Mouse (Mus musculus) forebrain, embryonic 16.5 days (tissue): ENCODE results near the gene Gtsf1l. TPM values are rescaled to one million over a fixed set of nuclear protein-coding genes. Genes with fewer than 3 reads are reported as not detected.

Experiments used
- ATAC-seq: fragments of 200-750 bp; cut with Nextera tagmentation; 2 replicates; pipeline ENCODE4 v1.8.0; 2017; ENCODE audit warnings: mild to moderate bottlenecking, moderate library complexity
- H3K27ac ChIP-seq: fragments of 300-500 bp; sonication (generic); 2 replicates; pipeline ENCODE4 v1.5.1; 2014; ENCODE audit warnings: low read length, control low read depth
- H3K27me3 ChIP-seq: fragments of 300-500 bp; sonication (generic); replicated peaks from 2 replicates; pipeline ENCODE4 v1.6.1; 2014; ENCODE audit warnings: low read length; ENCODE audit not compliant: control insufficient read depth, insufficient read depth
- H3K36me3 ChIP-seq: fragments of 300-500 bp; sonication (generic); 2 replicates; pipeline ENCODE4 v1.6.1; 2014; ENCODE audit not compliant: control insufficient read depth, insufficient read depth
- H3K4me1 ChIP-seq: fragments of 300-500 bp; sonication (generic); replicated peaks from 2 replicates; pipeline ENCODE4 v1.6.1; 2014; ENCODE audit warnings: low read length; ENCODE audit not compliant: control insufficient read depth, insufficient read depth
- H3K4me2 ChIP-seq: fragments of 300-500 bp; sonication (generic); 2 replicates; pipeline ENCODE4 v1.6.1; 2014; ENCODE audit warnings: mild to moderate bottlenecking, low read length, control low read depth
- H3K4me3 ChIP-seq: fragments of 300-500 bp; sonication (generic); replicated peaks from 2 replicates; pipeline ENCODE4 v1.5.1; 2014; ENCODE audit warnings: mild to moderate bottlenecking, low read length, control low read depth
- H3K9ac ChIP-seq: fragments of 300-500 bp; sonication (generic); replicated peaks from 2 replicates; pipeline ENCODE4 v1.6.1; 2014; ENCODE audit warnings: low read depth, low read length, control low read depth
- H3K9me3 ChIP-seq: fragments of 300-500 bp; sonication (generic); 2 replicates; pipeline ENCODE4 v1.6.1; 2016; ENCODE audit warnings: low read length; ENCODE audit not compliant: control insufficient read depth
- WGBS: fragments of 180-500 bp; shearing (Covaris S2); extraction: QIAGEN DNeasy Blood & Tissue Kit; methylation state at CpG from one replicate; pipeline ENCODE4 v1.1.7; 2014; 5-methylcytosine and 5-hydroxymethylcytosine counted together
- polyA plus RNA-seq: library from polyadenylated mRNA; unstranded; fragments of >200 nt; fragmentation: Nextera tagmentation; extraction: Ambion mirVana; gene quantifications from 2 replicates; pipeline ENCODE4 v1.2.1, GENCODE M21; 2015

Gtsf1l gene
- not detected in 2 replicates for polyA plus RNA-seq

- Histone ChIP-seq H3K4me2 (no peak within 1 kb of the TSS), H3K4me3 (no peak within 1 kb of the TSS), H3K9me3 (no peaks in the 10 kb centered on the region), H3K27me3 (no peaks in the 10 kb centered on the region), H3K36me3 (no peaks in the 10 kb centered on the region), H3K4me1 (no peaks in the 10 kb centered on the region), H3K9ac (no peak within 1 kb of the TSS), H3K27ac (no peak within 1 kb of the TSS)
- 80% methylated on average over 9 of the region's 9 CpGs for WGBS
- ATAC-seq, result no peak
These were observed at the start of gene Gtsf1l for GRCm38 (mm10) chr2:163087728-163088127. Gene Gtsf1l, minus strand, starts transcription at chr2:163087855.

GRCm38 (mm10) chr2:163136996-163137395, 49.3 kb upstream of the Gtsf1l start:
- no peak overlapping the region for H3K9ac ChIP-seq
- H3K4me3 ChIP-seq, result no peak overlapping the region
- H3K9me3 ChIP-seq, result peaks cover 5% of the 10 kb centered on the region; the same call in 1 of the 2 replicates
- H3K36me3 ChIP-seq, result no peaks in the 10 kb centered on the region
- H3K4me1 ChIP-seq, result peaks cover 9% of the 10 kb centered on the region; the same call in 1 of the 2 replicates
- no peak overlapping the region for H3K4me2 ChIP-seq
- no peak for ATAC-seq
- no peaks in the 10 kb centered on the region for H3K27me3 ChIP-seq
- H3K27ac ChIP-seq, result no peak overlapping the region

- Histone ChIP-seq H3K27ac (no peak overlapping the region), H3K4me3 (no peak overlapping the region), H3K27me3 (peaks cover 4% of the 10 kb centered on the region; the same call in 1 of the 2 replicates), H3K36me3 (no peaks in the 10 kb centered on the region), H3K4me2 (no peak overlapping the region), H3K4me1 (peaks cover 9% of the 10 kb centered on the region; the same call in 1 of the 2 replicates), H3K9ac (no peak overlapping the region), H3K9me3 (peaks cover 5% of the 10 kb centered on the region; the same call in 1 of the 2 replicates)
- no peak for ATAC-seq
- 33% methylated on average over 6 of the region's 6 CpGs for WGBS
These were observed 48.3 kb upstream of the Gtsf1l start for GRCm38 (mm10) chr2:163135931-163136330.

- no peak overlapping the region for H3K9ac ChIP-seq
These were observed 44.7 kb upstream of the Gtsf1l start for GRCm38 (mm10) chr2:163132314-163132713.

GRCm38 (mm10) chr2:163130837-163131236, 43.2 kb upstream of the Gtsf1l start:
- 76% methylated on average over 5 of the region's 5 CpGs for WGBS
- ATAC-seq, result no peak
- H3K36me3 ChIP-seq, result no peaks in the 10 kb centered on the region

More at GRCm38 (mm10) chr2:163132314-163132713, 44.7 kb upstream of the Gtsf1l start:
- Histone ChIP-seq H3K4me3 (no peak overlapping the region), H3K36me3 (no peaks in the 10 kb centered on the region), H3K4me2 (no peak overlapping the region), H3K9me3 (peaks cover 2% of the 10 kb centered on the region; the same call in 1 of the 2 replicates), H3K27me3 (peaks cover 8% of the 10 kb centered on the region; the same call in 1 of the 2 replicates), H3K4me1 (no peaks in the 10 kb centered on the region), H3K27ac (no peak overlapping the region)
- 72% methylated on average over 5 of the region's 5 CpGs for WGBS
- no peak for ATAC-seq

GRCm38 (mm10) chr2:163123496-163123895, 35.8 kb upstream of the Gtsf1l start:
- H3K9ac ChIP-seq, result no peak overlapping the region
- H3K9me3 ChIP-seq, result peaks cover 3% of the 10 kb centered on the region; the same call in 1 of the 2 replicates
- no peak overlapping the region for H3K4me3 ChIP-seq
- no peak for ATAC-seq
- H3K4me1 ChIP-seq, result peaks cover 4% of the 10 kb centered on the region; the same call in 1 of the 2 replicates
- H3K4me2 ChIP-seq, result no peak overlapping the region
- H3K27ac ChIP-seq, result no peak overlapping the region
- peaks cover 11% of the 10 kb centered on the region for H3K27me3 ChIP-seq
- whole genome bisulfite sequencing, result 89% methylated on average over 5 of the region's 5 CpGs
- H3K36me3 ChIP-seq, result no peaks in the 10 kb centered on the region

More at GRCm38 (mm10) chr2:163130837-163131236, 43.2 kb upstream of the Gtsf1l start:
- Histone ChIP-seq H3K9me3 (peaks cover 3% of the 10 kb centered on the region; the same call in 1 of the 2 replicates), H3K9ac (no peak overlapping the region), H3K4me1 (no peaks in the 10 kb centered on the region), H3K4me2 (no peak overlapping the region), H3K27me3 (peaks cover 8% of the 10 kb centered on the region; the same call in 1 of the 2 replicates), H3K4me3 (no peak overlapping the region), H3K27ac (no peak overlapping the region)

GRCm38 (mm10) chr2:163122319-163122718, 34.7 kb upstream of the Gtsf1l start:
- H3K9ac ChIP-seq, result no peak overlapping the region
- H3K4me2 ChIP-seq, result peak overlapping the region; percentile 25
- H3K27me3 ChIP-seq, result peaks cover 12% of the 10 kb centered on the region
- peak; percentile 69 for ATAC-seq
- no peak overlapping the region for H3K4me3 ChIP-seq
- peaks cover 4% of the 10 kb centered on the region; the same call in 1 of the 2 replicates for H3K4me1 ChIP-seq
- no peaks in the 10 kb centered on the region for H3K36me3 ChIP-seq
- H3K27ac ChIP-seq, result no peak overlapping the region
- peaks cover 1% of the 10 kb centered on the region; the same call in 1 of the 2 replicates for H3K9me3 ChIP-seq
- WGBS, result 27% methylated on average over 9 of the region's 9 CpGs

- Histone ChIP-seq H3K4me3 (no peak overlapping the region), H3K4me2 (no peak overlapping the region), H3K27ac (no peak overlapping the region), H3K27me3 (peaks cover 12% of the 10 kb centered on the region), H3K4me1 (peaks cover 4% of the 10 kb centered on the region; the same call in 1 of the 2 replicates), H3K36me3 (no peaks in the 10 kb centered on the region), H3K9me3 (no peaks in the 10 kb centered on the region), H3K9ac (no peak overlapping the region)
- WGBS, result 83% methylated on average over 3 of the region's 3 CpGs
- no peak for ATAC-seq
These were observed 33.7 kb upstream of the Gtsf1l start for GRCm38 (mm10) chr2:163121353-163121660.

- WGBS, result 70% methylated on average over 15 of the region's 15 CpGs
These were observed 33.1 kb upstream of the Gtsf1l start for GRCm38 (mm10) chr2:163120626-163121352.

More at GRCm38 (mm10) chr2:163120626-163121352, 33.1 kb upstream of the Gtsf1l start:
- Histone ChIP-seq H3K9me3 (no peaks in the 10 kb centered on the region), H3K9ac (no peak overlapping the region), H3K4me3 (no peak overlapping the region), H3K4me1 (peaks cover 4% of the 10 kb centered on the region; the same call in 1 of the 2 replicates), H3K4me2 (no peak overlapping the region), H3K27me3 (peaks cover 12% of the 10 kb centered on the region), H3K27ac (no peak overlapping the region), H3K36me3 (no peaks in the 10 kb centered on the region)
- no peak for ATAC-seq
